Mouse (Mus musculus): ENCODE results near the gene Acsl6. TPM values are rescaled to one million over a fixed set of nuclear protein-coding genes. Genes with fewer than 3 reads are reported as not detected.

Acsl6 gene
- polyA plus RNA-seq (2016; fragmentation: Nextera tagmentation; extraction: Ambion mirVana), result 27.1 and 27.6 TPM in 2 replicates

DNA sequence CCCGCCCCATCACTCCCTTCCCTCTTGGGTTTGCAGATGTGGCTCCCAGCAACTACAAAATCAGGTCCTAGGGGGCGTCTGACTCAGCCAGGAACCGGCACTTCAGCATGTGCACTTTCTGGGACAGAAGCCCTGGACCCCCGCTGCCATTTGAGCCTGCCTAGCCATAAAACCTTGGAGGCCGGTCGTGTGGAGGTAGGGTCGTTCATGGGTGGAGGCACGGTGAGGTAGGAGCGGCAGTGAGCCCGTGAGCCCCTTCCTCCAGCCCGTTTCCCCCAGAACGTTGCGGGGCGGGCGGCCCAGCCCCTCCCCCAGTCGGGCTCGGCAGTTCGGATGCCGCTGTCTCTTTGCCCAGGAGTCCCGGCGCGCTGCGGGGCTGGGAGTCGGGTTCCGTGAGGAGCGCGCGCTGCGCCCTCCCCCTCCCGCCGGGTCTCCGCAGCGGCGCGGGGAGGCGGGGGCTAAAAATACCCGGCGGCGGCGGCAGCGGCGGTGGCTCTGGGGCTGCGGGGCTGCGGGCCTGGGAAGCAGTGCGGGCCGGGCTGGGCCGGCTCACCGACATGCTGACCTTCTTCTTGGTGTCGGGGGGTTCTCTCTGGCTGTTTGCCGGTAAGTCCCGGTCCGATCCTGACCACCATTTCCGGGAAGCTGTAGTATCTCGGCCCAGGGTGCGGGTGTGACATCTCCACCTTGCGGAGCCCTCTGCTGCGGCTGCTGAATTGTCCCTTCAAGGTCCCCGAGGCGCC lies at the start of gene Acsl6:
Acsl6 (plus strand) TSS at position 71 of the 743 bp plus-strand sequence.
- H3K27ac ChIP-seq (replicated peaks), result peak within 1 kb of the TSS; percentile 87
- WGBS, result under 1% methylated on average over 54 of the region's 59 CpGs
- no peaks in the 10 kb centered on the region for H3K9me3 ChIP-seq
- H3K36me3 ChIP-seq, result no peaks in the 10 kb centered on the region
- H3K4me3 ChIP-seq, result peak within 1 kb of the TSS; percentile 79
- ATAC-seq (ENCODE audit: low FRiP score, low read depth), result peak; percentile 75
- H3K4me2 ChIP-seq (replicated peaks), result peak within 1 kb of the TSS; percentile 77
- peaks cover 24% of the 10 kb centered on the region; the same call in 1 of the 2 replicates for H3K4me1 ChIP-seq
- peak within 1 kb of the TSS; percentile 88 for H3K9ac ChIP-seq (replicated peaks)
- H3K27me3 ChIP-seq, result peaks cover 6% of the 10 kb centered on the region; the same call in 1 of the 2 replicates

DNA sequence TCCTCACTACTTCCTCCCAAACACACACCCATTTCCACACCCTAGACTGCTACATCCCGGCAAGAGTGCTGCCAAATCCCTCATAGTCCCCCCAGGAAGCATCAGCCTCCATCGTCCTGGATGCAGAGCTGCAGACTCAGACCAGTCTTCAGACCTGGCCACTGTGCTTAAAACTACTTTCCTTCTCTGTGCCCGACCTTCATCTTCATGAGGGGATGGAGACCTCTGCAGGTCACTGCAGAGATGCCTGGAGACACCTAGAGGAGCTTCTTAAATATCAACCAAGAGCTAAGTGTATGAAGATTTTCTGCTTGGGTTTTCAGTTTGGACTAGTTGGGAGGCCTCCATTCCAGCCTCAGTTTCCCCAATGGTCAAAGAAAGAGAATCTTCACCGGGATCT lies 49.5 kb upstream of the Acsl6 start:
- 62% methylated on average over 4 of the region's 4 CpGs for WGBS
- no peak for ATAC-seq (ENCODE audit: low FRiP score, low read depth)
- peaks cover 3% of the 10 kb centered on the region; the same call in 1 of the 2 replicates for H3K4me1 ChIP-seq
- H3K36me3 ChIP-seq, result no peaks in the 10 kb centered on the region
- no peaks in the 10 kb centered on the region for H3K9me3 ChIP-seq
- H3K27me3 ChIP-seq, result peaks cover 9% of the 10 kb centered on the region; the same call in 1 of the 2 replicates
- H3K4me3 ChIP-seq, result no peak overlapping the region
- no peak overlapping the region for H3K9ac ChIP-seq (replicated peaks)
- no peak overlapping the region for H3K4me2 ChIP-seq (replicated peaks)
- H3K27ac ChIP-seq (replicated peaks), result no peak overlapping the region

- 30% methylated on average over 3 of the region's 3 CpGs for WGBS
- Histone ChIP-seq H3K4me2 (replicated peaks) (no peak overlapping the region), H3K9ac (replicated peaks) (no peak overlapping the region), H3K4me1 (peaks cover 3% of the 10 kb centered on the region; the same call in 1 of the 2 replicates), H3K27me3 (peaks cover 9% of the 10 kb centered on the region; the same call in 1 of the 2 replicates), H3K9me3 (no peaks in the 10 kb centered on the region), H3K4me3 (no peak overlapping the region), H3K36me3 (no peaks in the 10 kb centered on the region), H3K27ac (replicated peaks) (peak overlapping the region; percentile 30; the same call in 1 of the 2 replicates)
- peak; percentile 81 for ATAC-seq (ENCODE audit: low FRiP score, low read depth)
These were observed 46.8 kb upstream of the Acsl6 start for GRCm38 (mm10) chr11:54256624-54257376.

DNA sequence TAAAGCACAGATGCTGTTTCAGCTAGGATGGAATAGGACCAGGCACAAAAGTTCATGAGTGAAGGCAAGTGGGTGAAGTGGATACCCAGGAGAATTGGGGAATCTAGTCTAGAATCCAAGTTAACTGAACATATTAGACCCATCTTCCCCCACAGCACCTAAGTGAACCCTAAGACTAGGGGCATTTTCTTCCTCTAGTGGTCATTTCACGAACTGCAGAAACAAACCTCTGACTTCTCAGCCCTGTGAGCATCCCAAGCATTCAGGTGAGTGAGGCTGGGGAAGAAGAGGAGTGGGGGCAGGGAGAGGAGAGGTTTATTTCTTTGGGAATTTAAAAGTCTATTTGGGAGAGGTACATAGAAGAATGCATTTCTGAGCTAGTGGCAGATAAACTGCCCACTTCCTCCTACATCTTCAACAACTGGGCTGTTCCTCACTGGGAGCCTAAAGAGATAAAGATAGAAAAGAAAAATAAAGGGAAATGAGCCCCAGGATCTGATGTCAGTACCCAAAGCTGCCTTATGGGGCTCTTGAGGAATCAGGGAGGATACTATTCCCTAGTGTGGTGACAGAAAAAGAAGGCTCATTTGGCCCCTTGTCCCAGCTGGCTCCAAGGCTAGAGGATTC lies 40.1 kb upstream of the Acsl6 start:
- H3K36me3 ChIP-seq, result no peaks in the 10 kb centered on the region
- H3K27me3 ChIP-seq, result no peaks in the 10 kb centered on the region
- no peak overlapping the region for H3K4me2 ChIP-seq (replicated peaks)
- H3K27ac ChIP-seq (replicated peaks), result no peak overlapping the region
- H3K4me1 ChIP-seq, result no peaks in the 10 kb centered on the region
- WGBS, result 9% methylated on average over 1 of the region's 1 CpGs
- H3K9me3 ChIP-seq, result no peaks in the 10 kb centered on the region
- H3K9ac ChIP-seq (replicated peaks), result no peak overlapping the region
- H3K4me3 ChIP-seq, result no peak overlapping the region
- ATAC-seq (ENCODE audit: low FRiP score, low read depth), result no peak

GRCm38 (mm10) chr11:54264542-54264941 lies 39.1 kb upstream of the Acsl6 start:
- no peaks in the 10 kb centered on the region for H3K36me3 ChIP-seq
- 57% methylated on average over 2 of the region's 2 CpGs for WGBS
- no peak overlapping the region for H3K4me3 ChIP-seq
- no peak for ATAC-seq (ENCODE audit: low FRiP score, low read depth)
- H3K4me2 ChIP-seq (replicated peaks), result no peak overlapping the region
- H3K27ac ChIP-seq (replicated peaks), result no peak overlapping the region
- no peak overlapping the region for H3K9ac ChIP-seq (replicated peaks)
- H3K27me3 ChIP-seq, result no peaks in the 10 kb centered on the region
- no peaks in the 10 kb centered on the region for H3K9me3 ChIP-seq
- H3K4me1 ChIP-seq, result no peaks in the 10 kb centered on the region

GRCm38 (mm10) chr11:54267177-54267576 lies 36.4 kb upstream of the Acsl6 start, which contains the start of gene Il3:
Il3 (minus strand) TSS chr11:54267277.
- Histone ChIP-seq H3K4me1 (no peaks in the 10 kb centered on the region), H3K36me3 (no peaks in the 10 kb centered on the region), H3K9me3 (no peaks in the 10 kb centered on the region), H3K4me2 (replicated peaks) (no peak within 1 kb of the TSS), H3K9ac (replicated peaks) (no peak within 1 kb of the TSS), H3K27me3 (no peaks in the 10 kb centered on the region), H3K27ac (replicated peaks) (no peak within 1 kb of the TSS), H3K4me3 (no peak within 1 kb of the TSS)
- 83% methylated on average over 6 of the region's 6 CpGs for WGBS
- no peak for ATAC-seq (ENCODE audit: low FRiP score, low read depth)

DNA sequence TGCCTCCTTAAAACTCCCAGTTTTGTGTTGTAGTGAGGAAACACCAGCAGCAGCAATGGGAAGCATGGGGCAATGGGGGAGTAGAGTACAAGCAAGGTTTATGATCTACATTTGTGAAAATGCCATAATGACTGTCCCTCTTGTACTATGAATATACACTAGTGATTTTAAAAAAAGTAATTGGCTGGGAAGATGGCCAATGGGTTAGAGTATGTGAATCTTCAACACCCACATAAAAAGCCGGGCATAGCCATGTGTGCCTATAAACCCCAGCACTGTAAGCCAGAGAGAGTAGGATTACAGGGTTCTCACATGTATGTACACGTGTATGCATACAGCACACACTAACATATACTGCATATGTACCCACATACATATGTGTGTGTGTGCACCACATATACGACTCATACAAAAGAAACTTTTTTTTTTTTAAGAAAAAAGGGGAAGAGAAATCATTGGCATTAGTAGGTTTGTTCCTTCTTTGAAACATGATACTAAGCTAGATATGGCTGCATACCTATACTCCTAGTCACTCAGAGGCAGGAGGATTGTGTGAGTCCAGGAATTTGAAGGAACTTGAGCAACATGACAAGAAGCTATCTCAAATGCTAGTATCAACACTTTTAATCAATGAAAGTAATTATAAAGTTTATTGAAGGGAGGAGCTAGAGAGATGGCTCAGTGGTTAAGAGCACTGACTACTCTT lies 34.3 kb upstream of the Acsl6 start:
- Histone ChIP-seq H3K36me3 (no peaks in the 10 kb centered on the region), H3K4me1 (no peaks in the 10 kb centered on the region), H3K27ac (replicated peaks) (no peak overlapping the region), H3K27me3 (no peaks in the 10 kb centered on the region), H3K4me3 (no peak overlapping the region), H3K9ac (replicated peaks) (no peak overlapping the region), H3K4me2 (replicated peaks) (no peak overlapping the region), H3K9me3 (no peaks in the 10 kb centered on the region)
- WGBS, result 81% methylated on average over 3 of the region's 3 CpGs
- ATAC-seq (ENCODE audit: low FRiP score, low read depth), result no peak

DNA sequence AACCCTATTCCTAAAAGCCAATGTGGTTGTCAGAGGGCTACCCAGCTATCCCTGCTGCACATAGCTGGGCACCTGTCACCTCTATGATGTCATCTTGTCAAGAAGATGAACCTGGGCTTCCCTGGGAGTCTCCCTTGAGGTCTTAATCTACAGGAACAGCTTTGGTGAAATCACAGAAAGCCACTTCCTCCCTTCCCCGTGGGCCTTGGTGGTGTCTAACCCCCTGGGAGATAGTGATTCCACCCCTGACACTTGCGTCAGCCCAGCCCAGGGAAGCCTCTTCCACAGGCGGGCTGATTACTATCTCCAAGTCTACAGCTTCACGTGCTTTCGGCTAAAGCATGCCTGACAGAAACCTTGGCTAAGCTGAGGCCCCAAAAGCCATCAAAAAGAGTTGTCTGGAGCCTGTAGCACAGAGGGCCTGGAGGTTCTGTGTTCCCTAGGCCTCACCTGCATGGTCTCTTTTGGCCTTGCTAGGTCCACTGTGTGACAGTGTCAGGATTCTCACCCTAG lies 32.1 kb upstream of the Acsl6 start:
- no peaks in the 10 kb centered on the region for H3K4me1 ChIP-seq
- WGBS, result 83% methylated on average over 5 of the region's 5 CpGs
- no peaks in the 10 kb centered on the region for H3K36me3 ChIP-seq
- H3K4me3 ChIP-seq, result no peak overlapping the region
- no peaks in the 10 kb centered on the region for H3K27me3 ChIP-seq
- no peaks in the 10 kb centered on the region for H3K9me3 ChIP-seq
- H3K9ac ChIP-seq (replicated peaks), result no peak overlapping the region
- no peak overlapping the region for H3K4me2 ChIP-seq (replicated peaks)
- no peak for ATAC-seq (ENCODE audit: low FRiP score, low read depth)
- H3K27ac ChIP-seq (replicated peaks), result no peak overlapping the region

GRCm38 (mm10) chr11:54287821-54288453 lies 15.7 kb upstream of the Acsl6 start:
- Histone ChIP-seq H3K36me3 (no peaks in the 10 kb centered on the region), H3K27me3 (no peaks in the 10 kb centered on the region), H3K4me2 (replicated peaks) (no peak overlapping the region), H3K9ac (replicated peaks) (no peak overlapping the region), H3K4me3 (no peak overlapping the region), H3K9me3 (no peaks in the 10 kb centered on the region), H3K27ac (replicated peaks) (no peak overlapping the region), H3K4me1 (no peaks in the 10 kb centered on the region)
- ATAC-seq (ENCODE audit: low FRiP score, low read depth), result no peak
- WGBS, result 88% methylated on average over 8 of the region's 8 CpGs

- 87% methylated on average over 2 of the region's 2 CpGs for WGBS
- ATAC-seq (ENCODE audit: low FRiP score, low read depth), result no peak
- Histone ChIP-seq H3K36me3 (no peaks in the 10 kb centered on the region), H3K27me3 (no peaks in the 10 kb centered on the region), H3K27ac (replicated peaks) (no peak overlapping the region), H3K9ac (replicated peaks) (no peak overlapping the region), H3K4me1 (no peaks in the 10 kb centered on the region), H3K4me2 (replicated peaks) (no peak overlapping the region), H3K4me3 (no peak overlapping the region), H3K9me3 (no peaks in the 10 kb centered on the region)
These were observed 11.4 kb upstream of the Acsl6 start for GRCm38 (mm10) chr11:54292163-54292562.

Measured in midbrain, embryonic 12.5 days (tissue).